Mouse (Mus musculus): ENCODE measurements around the gene Pdk4.

The Pdk4 gene

GRCm38 (mm10) chr6:5444331-5444898, 51.7 kb downstream of the Pdk4 start:
- no peak for DNase-seq (ENCODE audit: low spot score in 2 of 2)

DNA sequence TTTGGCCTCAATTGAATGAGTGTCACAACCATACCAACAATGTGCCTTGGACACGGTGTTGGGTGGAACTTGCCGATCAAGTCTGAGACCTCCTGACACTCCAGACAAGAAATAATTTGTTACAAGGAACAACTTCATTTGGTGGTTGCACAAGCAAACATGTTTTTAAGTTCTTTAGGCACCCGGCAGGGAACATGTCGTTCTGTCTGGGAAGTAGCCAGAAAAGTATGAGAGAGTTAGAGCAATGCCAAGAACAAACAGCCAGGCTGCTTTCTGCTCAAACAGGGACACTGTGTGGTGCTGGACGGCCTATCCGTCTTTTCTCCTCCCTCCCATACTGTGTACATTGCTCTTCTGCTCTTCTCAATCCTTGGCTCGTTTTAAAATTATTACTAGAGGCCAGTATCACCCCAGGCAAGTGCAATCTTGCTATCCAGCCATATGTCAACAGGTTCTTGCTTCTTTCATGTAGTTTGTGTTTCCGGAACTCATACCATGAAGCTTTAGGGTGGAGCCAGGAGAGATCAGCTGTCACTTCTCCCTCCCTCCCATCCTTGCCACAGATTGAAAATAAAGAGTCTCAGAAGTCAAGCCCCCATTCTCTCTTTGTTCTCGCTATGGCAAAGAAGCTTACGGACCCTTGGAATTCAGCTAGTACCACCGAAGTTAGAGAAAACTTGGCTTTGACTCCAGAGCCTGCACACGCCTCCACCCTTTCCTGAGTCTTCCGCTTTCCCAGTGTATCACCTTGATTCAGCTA, 52.8 kb downstream of the Pdk4 start:
- no peak for DNase-seq (ENCODE audit: low spot score in 2 of 2)

GRCm38 (mm10) chr6:5442316-5443085, 53.6 kb downstream of the Pdk4 start:
- DNase-seq (ENCODE audit: low spot score in 2 of 2) = no peak

GRCm38 (mm10) chr6:5441221-5441620, 54.9 kb downstream of the Pdk4 start:
- DNase-seq (ENCODE audit: low spot score in 2 of 2) = no peak

DNA sequence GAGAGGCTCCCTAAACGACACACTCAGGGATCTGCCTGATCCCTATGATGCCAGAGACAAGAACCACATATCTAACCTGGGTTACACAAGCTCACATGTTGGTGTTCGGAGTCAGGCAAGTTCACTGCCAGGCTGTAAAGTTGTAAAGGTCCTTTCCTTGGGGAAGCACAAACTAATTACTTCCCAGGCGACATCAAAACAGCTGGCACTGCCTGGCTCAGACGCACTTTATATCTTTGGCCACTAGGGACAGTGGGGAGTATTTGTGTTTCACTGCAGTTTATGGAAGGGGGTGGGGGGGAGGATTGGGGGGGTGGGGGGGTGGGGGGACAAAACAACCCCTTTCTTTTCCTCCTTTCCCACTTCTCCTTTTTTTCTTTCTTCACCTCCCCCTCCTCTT, 58.4 kb downstream of the Pdk4 start:
- peak in 1 of 2 experiments; percentile 19 for DNase-seq (ENCODE audit: low spot score in 2 of 2)

DNA sequence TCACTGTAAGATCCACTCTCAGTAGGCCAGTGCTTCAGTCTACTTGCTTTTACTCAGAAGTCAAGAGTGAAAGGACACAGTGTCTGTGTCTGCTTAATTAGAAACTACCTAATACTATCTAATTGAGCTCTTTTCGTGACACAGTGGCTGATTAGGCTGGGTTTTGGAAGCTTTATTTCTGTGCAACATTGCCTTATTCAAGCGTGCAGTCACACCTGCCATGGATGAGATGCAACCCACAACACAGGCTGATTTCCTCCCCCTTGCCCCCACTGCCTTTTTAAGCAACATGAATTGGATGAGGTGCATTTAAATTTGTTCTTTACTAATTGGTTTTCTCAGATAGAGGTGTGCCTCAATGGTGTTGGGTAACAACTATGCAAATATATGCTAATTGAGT, 62.2 kb downstream of the Pdk4 start:
- no peak for DNase-seq (ENCODE audit: low spot score in 2 of 2)
